Mouse (Mus musculus) neural tube, embryonic 13.5 days (tissue): ENCODE data around the gene Pex13. TPM values are rescaled to one million over a fixed set of nuclear protein-coding genes. Genes with fewer than 3 reads are reported as not detected.
"Not testable (repeated sequence)": the region's sequence is repeated elsewhere in the genome, so short reads cannot be mapped to it uniquely, and the experiment has no call there.

ENCODE experiments used
- ATAC-seq: fragments of 200-750 bp; cut with Nextera tagmentation; 2 replicates; pipeline ENCODE4 v1.8.0; 2017; ENCODE audit warnings: low read depth, mild to moderate bottlenecking, moderate TSS enrichment, moderate library complexity
- H3K27ac ChIP-seq: fragments of 300-500 bp; sonication (generic); replicated peaks from 2 replicates; pipeline ENCODE4 v1.5.1; 2015; ENCODE audit warnings: moderate library complexity, mild to moderate bottlenecking, inconsistent platforms
- H3K27me3 ChIP-seq: fragments of 300-500 bp; sonication (generic); 2 replicates; pipeline ENCODE4 v1.6.1; 2015; ENCODE audit warnings: mild to moderate bottlenecking, inconsistent platforms
- H3K36me3 ChIP-seq: fragments of 300-500 bp; sonication (generic); 2 replicates; pipeline ENCODE4 v1.6.1; 2015; ENCODE audit warnings: mild to moderate bottlenecking, inconsistent platforms
- H3K4me1 ChIP-seq: fragments of 300-500 bp; sonication (generic); replicated peaks from 2 replicates; pipeline ENCODE4 v1.6.1; 2015; ENCODE audit warnings: inconsistent platforms
- H3K4me2 ChIP-seq: fragments of 300-500 bp; sonication (generic); 2 replicates; pipeline ENCODE4 v1.6.1; 2015; ENCODE audit warnings: inconsistent platforms, mild to moderate bottlenecking, moderate library complexity
- H3K4me3 ChIP-seq: fragments of 300-500 bp; sonication (generic); 2 replicates; pipeline ENCODE4 v1.5.1; 2015; ENCODE audit warnings: mild to moderate bottlenecking, inconsistent platforms
- H3K9ac ChIP-seq: fragments of 300-500 bp; sonication (generic); 2 replicates; pipeline ENCODE4 v1.6.1; 2015; ENCODE audit warnings: moderate library complexity, mild to moderate bottlenecking, inconsistent platforms
- H3K9me3 ChIP-seq: fragments of 300-500 bp; sonication (generic); 2 replicates; pipeline ENCODE4 v1.6.1; 2016; ENCODE audit warnings: inconsistent platforms
- WGBS: fragments of 180-500 bp; shearing (Covaris S2); methylation state at CpG from one replicate; pipeline ENCODE4 v1.1.7; 2015; 5-methylcytosine and 5-hydroxymethylcytosine counted together
- polyA plus RNA-seq: library from polyadenylated mRNA; unstranded; fragments of >200 nt; fragmentation: Nextera tagmentation; extraction: Ambion mirVana; gene quantifications from 2 replicates; pipeline ENCODE4 v1.2.1, GENCODE M21; 2015

Pex13 gene
- polyA plus RNA-seq, 1 experiment from 2014 or later: 38.8 TPM

DNA sequence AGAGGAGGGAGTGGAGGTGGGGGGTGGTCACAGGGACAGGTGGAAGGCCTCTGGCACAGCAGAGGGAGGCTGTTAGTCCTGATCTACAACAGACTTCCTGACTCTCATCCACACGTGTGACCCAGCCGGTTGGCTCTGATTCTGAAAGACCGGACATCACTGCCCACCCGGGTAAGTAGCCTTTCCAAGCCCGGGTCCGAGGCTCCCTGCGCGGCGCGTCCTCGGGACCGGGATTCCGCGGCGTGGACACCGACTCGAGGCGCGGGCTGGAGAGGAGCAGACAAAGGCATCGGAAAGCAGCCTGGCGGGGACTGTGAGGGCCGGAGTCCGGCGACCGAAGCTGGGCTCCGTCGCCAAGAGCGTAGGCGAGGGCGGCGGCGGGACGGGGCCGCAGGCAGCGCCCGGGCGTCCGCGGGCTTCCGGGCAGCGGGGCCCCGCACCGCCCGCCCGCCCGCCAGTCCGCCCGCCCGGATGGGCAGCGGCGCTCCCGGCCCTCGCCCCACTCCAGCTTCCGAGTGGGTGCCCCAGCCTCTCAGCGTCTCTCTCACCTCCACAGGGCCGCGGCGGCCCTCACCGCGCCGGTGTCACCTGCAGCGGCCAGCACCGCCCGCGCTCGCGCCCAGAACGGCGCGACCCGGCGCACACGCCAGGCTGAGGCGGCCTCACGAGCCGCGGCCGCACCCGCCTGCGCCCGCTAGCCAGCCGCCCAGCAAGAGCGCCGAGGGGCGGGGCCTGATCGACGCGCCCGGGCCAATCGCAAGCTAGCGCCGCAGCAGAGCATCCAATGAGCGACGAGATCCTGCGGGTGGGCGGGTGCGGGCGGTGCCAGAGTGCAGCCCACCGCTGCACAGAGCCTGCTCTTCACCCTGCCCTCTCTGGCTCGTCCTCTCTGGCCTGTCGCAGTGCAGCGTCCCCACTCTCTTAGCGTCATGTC lies 32.5 kb downstream of the Pex13 start, which contains the start of gene 0610010F05Rik:
Gene 0610010F05Rik (minus strand): TSS at position 695 of the 934 bp plus-strand sequence.
- WGBS: under 1% methylated on average over 82 of the region's 103 CpGs
- Histone ChIP-seq H3K27ac (peak within 1 kb of the TSS; percentile 96), H3K4me1 (peaks cover 25% of the 10 kb centered on the region), H3K36me3 (peaks cover 8% of the 10 kb centered on the region), H3K4me3 (peak within 1 kb of the TSS; percentile 94), H3K9me3 (no peaks in the 10 kb centered on the region), H3K27me3 (no peaks in the 10 kb centered on the region), H3K9ac (peak within 1 kb of the TSS; percentile 97), H3K4me2 (peak within 1 kb of the TSS; percentile 61)
- ATAC-seq: peak; percentile 100

DNA sequence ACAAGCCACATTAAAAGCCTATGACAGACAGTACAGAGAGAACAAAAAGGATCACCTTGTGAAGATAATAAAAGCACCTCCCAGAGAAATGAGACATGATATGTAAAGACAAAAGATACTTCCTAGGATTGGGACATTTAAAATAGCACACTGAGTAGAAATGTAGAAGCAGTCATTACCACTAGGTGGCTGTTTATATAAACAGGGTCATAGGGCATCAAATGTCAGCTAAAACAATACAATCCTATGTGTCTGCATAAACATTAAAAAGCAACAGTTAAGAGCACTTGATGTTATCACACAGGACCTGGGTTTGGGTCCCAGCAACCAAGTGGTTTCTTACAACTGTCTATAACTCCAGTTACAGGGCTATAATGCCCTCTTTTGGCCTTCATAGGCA lies 35.1 kb downstream of the Pex13 start:
- no peak overlapping the region for H3K4me3 ChIP-seq
- H3K36me3 ChIP-seq: peaks cover 16% of the 10 kb centered on the region
- peaks cover 25% of the 10 kb centered on the region for H3K4me1 ChIP-seq
- H3K9ac ChIP-seq: no peak overlapping the region
- no peak for ATAC-seq
- H3K27me3 ChIP-seq: no peaks in the 10 kb centered on the region
- no peak overlapping the region for H3K27ac ChIP-seq
- no peak overlapping the region for H3K4me2 ChIP-seq
- no peaks in the 10 kb centered on the region for H3K9me3 ChIP-seq

DNA sequence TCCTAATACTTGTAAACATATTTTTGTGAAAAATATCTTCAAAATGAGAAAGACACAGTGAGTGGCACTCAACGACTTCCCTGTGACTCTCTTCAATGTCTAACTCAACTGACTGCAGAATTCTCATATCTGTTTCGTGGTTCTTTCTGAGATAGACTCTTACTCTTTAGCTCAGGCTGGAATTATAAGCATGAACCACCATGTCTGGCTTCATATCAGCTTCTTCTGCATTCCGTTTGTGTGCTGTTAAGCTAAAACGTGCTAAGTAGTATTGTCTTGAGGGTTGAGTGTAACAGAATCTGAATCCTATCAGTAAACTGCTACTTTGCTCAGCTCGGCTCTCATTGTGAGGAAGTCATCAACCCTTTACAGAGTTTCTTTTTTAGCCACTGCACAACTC lies 46.8 kb downstream of the Pex13 start:
- ATAC-seq: no peak
- Histone ChIP-seq H3K36me3 (peaks cover 55% of the 10 kb centered on the region), H3K4me3 (no peak overlapping the region), H3K9me3 (no peaks in the 10 kb centered on the region), H3K27me3 (no peaks in the 10 kb centered on the region), H3K27ac (no peak overlapping the region), H3K4me2 (no peak overlapping the region), H3K4me1 (no peaks in the 10 kb centered on the region), H3K9ac (no peak overlapping the region)
- WGBS: 88% methylated on average over 5 of the region's 5 CpGs

DNA sequence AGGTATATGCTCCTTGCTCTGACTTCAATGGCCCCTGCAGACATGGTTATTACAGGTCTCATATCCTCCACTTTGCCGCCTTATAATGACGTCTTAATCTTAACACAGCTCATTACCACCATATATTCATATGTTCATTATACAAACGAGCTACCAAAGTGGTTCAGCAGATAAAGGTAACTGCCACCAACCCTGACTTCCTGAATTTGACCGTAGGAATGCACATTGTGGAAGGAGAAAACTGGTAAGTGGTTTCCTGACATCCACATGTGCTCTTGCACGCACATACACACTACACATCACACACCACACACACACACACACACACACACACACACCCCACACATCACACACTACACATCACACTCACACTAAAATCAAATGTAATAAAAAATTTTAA lies 51.2 kb downstream of the Pex13 start:
- no peak for ATAC-seq
- Histone ChIP-seq H3K36me3 (peaks cover 50% of the 10 kb centered on the region), H3K4me1 (no peaks in the 10 kb centered on the region), H3K9ac (no peak overlapping the region), H3K4me2 (no peak overlapping the region), H3K27me3 (no peaks in the 10 kb centered on the region), H3K27ac (no peak overlapping the region), H3K4me3 (no peak overlapping the region), H3K9me3 (no peaks in the 10 kb centered on the region)
- 89% methylated on average over 5 of the region's 5 CpGs for WGBS

DNA sequence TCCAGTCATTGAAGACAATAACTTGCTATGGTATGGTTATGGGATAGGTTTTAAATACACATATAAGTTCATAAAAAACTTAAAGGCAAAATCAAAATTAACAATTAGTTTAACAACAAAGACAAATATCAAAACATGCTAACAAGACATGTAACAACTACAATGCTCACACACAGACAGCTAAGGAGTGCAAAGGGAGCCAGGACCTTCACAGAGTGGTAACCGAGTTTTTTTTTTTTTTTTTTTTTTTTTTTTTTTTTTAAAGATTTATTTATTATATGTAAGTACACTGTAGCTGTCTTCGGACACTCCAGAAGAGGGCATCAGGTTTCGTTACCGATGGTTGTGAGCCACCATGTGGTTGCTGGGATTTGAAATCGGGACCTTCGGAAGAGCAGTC lies 58.5 kb downstream of the Pex13 start:
- ATAC-seq, H3K9ac ChIP-seq, H3K27me3 ChIP-seq, H3K4me2 ChIP-seq, H3K4me3 ChIP-seq, H3K9me3 ChIP-seq, H3K27ac ChIP-seq, H3K4me1 ChIP-seq: not testable (repeated sequence)
- 94% methylated on average over 6 of the region's 6 CpGs for WGBS
- H3K36me3 ChIP-seq: peaks cover 69% of the 10 kb centered on the region

Other genes with a start within 250 kb of the Pex13 start
- 120 and 123 TPM in 2 replicates for gene Ahsa2, start 167.9 kb downstream of the Pex13 start, polyA plus RNA-seq
- gene 1700093K21Rik, start 144.8 kb downstream of the Pex13 start, polyA plus RNA-seq: 0.22 and 0.39 TPM in 2 replicates
- gene 0610010F05Rik, start 32.3 kb downstream of the Pex13 start, polyA plus RNA-seq: 128 and 133 TPM in 2 replicates
- 14.1 and 14.3 TPM in 2 replicates for gene Pus10, start 285 bp downstream of the Pex13 start, polyA plus RNA-seq
- gene Rel, start 105.0 kb upstream of the Pex13 start, polyA plus RNA-seq: 0.47 and 0.56 TPM in 2 replicates
- 19.5 and 24.0 TPM in 2 replicates for gene Papolg, start 229.3 kb upstream of the Pex13 start, polyA plus RNA-seq